Mouse (Mus musculus) thymus, postnatal 0 days (tissue): ENCODE measurements around the gene Sesn3. TPM values are rescaled to one million over a fixed set of nuclear protein-coding genes. Genes with fewer than 3 reads are reported as not detected.

Experiments
- polyA plus RNA-seq: library from polyadenylated mRNA; unstranded; fragments of >200 nt; fragmentation: Nextera tagmentation; extraction: Ambion mirVana; gene quantifications from 2 replicates; pipeline ENCODE4 v1.2.1, GENCODE M21; 2015

The Sesn3 gene
- polyA plus RNA-seq, 1 experiment from 2014 or later, result 19.3 TPM

Other genes with a start within 250 kb of the Sesn3 start
- gene Endod1, start 106.4 kb downstream of the Sesn3 start, polyA plus RNA-seq, result 8.8 and 9.6 TPM in 2 replicates
- gene Kdm4d, start 225.4 kb downstream of the Sesn3 start, polyA plus RNA-seq, result 0.36 and 0.44 TPM in 2 replicates
- 222 and 227 TPM in 2 replicates for gene Cwc15, start 225.6 kb downstream of the Sesn3 start, polyA plus RNA-seq